Mouse (Mus musculus) heart, embryonic 16.5 days (tissue): ENCODE measurements around the gene Magi3. TPM values are rescaled to one million over a fixed set of nuclear protein-coding genes. Genes with fewer than 3 reads are reported as not detected.

Experiments
- ATAC-seq: fragments of 200-750 bp; cut with Nextera tagmentation; replicated peaks from 2 replicates; pipeline ENCODE4 v1.8.0; 2017; ENCODE audit warnings: moderate number of reproducible peaks; ENCODE audit not compliant: insufficient read depth, low FRiP score; ENCODE audit errors: extremely low read depth
- H3K27ac ChIP-seq: fragments of 300-500 bp; sonication (generic); 2 replicates; pipeline ENCODE4 v1.5.1; 2014; ENCODE audit warnings: mild to moderate bottlenecking, low read length, control low read depth, moderate library complexity
- H3K27me3 ChIP-seq: fragments of 300-500 bp; sonication (generic); 2 replicates; pipeline ENCODE4 v1.6.1; 2014; ENCODE audit warnings: low read length, mixed read lengths; ENCODE audit not compliant: control insufficient read depth, insufficient read depth
- H3K36me3 ChIP-seq: fragments of 300-500 bp; sonication (generic); 2 replicates; pipeline ENCODE4 v1.6.1; 2014; ENCODE audit not compliant: control insufficient read depth, insufficient read depth
- H3K4me1 ChIP-seq: fragments of 300-500 bp; sonication (generic); 2 replicates; pipeline ENCODE4 v1.6.1; 2014; ENCODE audit warnings: low read length, mixed read lengths; ENCODE audit not compliant: control insufficient read depth, insufficient read depth
- H3K4me2 ChIP-seq: fragments of 300-500 bp; sonication (generic); 2 replicates; pipeline ENCODE4 v1.6.1; 2014; ENCODE audit warnings: low read depth, mild to moderate bottlenecking, control low read depth, low read length
- H3K4me3 ChIP-seq: fragments of 300-500 bp; sonication (generic); 2 replicates; pipeline ENCODE4 v1.5.1; 2014; ENCODE audit warnings: mild to moderate bottlenecking, control low read depth, low read length
- H3K9ac ChIP-seq: fragments of 300-500 bp; sonication (generic); 2 replicates; pipeline ENCODE4 v1.6.1; 2014; ENCODE audit warnings: low read length, control low read depth
- H3K9me3 ChIP-seq: fragments of 300-500 bp; sonication (generic); replicated peaks from 2 replicates; pipeline ENCODE4 v1.6.1; 2016; ENCODE audit warnings: low read length; ENCODE audit not compliant: control insufficient read depth
- WGBS: fragments of 180-500 bp; shearing (Covaris S2); extraction: QIAGEN DNeasy Blood & Tissue Kit; methylation state at CpG from one replicate; pipeline ENCODE4 v1.1.7; 2014; 5-methylcytosine and 5-hydroxymethylcytosine counted together
- polyA plus RNA-seq: library from polyadenylated mRNA; unstranded; fragments of >200 nt; fragmentation: Nextera tagmentation; extraction: Ambion mirVana; gene quantifications from 2 replicates; pipeline ENCODE4 v1.2.1, GENCODE M21; 2015

Magi3 gene
- polyA plus RNA-seq, 1 experiment from 2014 or later: 9.0 TPM

GRCm38 (mm10) chr3:104161347-104161746, 58.8 kb downstream of the Magi3 start:
- Histone ChIP-seq H3K9ac (no peak overlapping the region), H3K36me3 (no peaks in the 10 kb centered on the region), H3K4me1 (no peaks in the 10 kb centered on the region), H3K9me3 (no peaks in the 10 kb centered on the region), H3K4me2 (no peak overlapping the region), H3K27me3 (no peaks in the 10 kb centered on the region), H3K4me3 (no peak overlapping the region), H3K27ac (no peak overlapping the region)
- 81% methylated on average over 3 of the region's 3 CpGs for WGBS
- ATAC-seq: no peak

- Histone ChIP-seq H3K27me3 (no peaks in the 10 kb centered on the region), H3K4me2 (no peak overlapping the region), H3K4me3 (no peak overlapping the region), H3K36me3 (no peaks in the 10 kb centered on the region), H3K4me1 (no peaks in the 10 kb centered on the region), H3K9me3 (no peaks in the 10 kb centered on the region), H3K27ac (no peak overlapping the region), H3K9ac (no peak overlapping the region)
- ATAC-seq: no peak
- WGBS: 75% methylated on average over 6 of the region's 6 CpGs
Observed at GRCm38 (mm10) chr3:104160603-104161002, 59.6 kb downstream of the Magi3 start.

GRCm38 (mm10) chr3:104150146-104150545, 70.0 kb downstream of the Magi3 start:
- H3K4me1 ChIP-seq: no peaks in the 10 kb centered on the region
- no peak overlapping the region for H3K27ac ChIP-seq
- H3K4me2 ChIP-seq: no peak overlapping the region
- no peak overlapping the region for H3K4me3 ChIP-seq
- WGBS: 62% methylated on average over 2 of the region's 2 CpGs
- ATAC-seq: no peak
- no peaks in the 10 kb centered on the region for H3K9me3 ChIP-seq
- no peaks in the 10 kb centered on the region for H3K36me3 ChIP-seq
- no peak overlapping the region for H3K9ac ChIP-seq
- no peaks in the 10 kb centered on the region for H3K27me3 ChIP-seq

DNA sequence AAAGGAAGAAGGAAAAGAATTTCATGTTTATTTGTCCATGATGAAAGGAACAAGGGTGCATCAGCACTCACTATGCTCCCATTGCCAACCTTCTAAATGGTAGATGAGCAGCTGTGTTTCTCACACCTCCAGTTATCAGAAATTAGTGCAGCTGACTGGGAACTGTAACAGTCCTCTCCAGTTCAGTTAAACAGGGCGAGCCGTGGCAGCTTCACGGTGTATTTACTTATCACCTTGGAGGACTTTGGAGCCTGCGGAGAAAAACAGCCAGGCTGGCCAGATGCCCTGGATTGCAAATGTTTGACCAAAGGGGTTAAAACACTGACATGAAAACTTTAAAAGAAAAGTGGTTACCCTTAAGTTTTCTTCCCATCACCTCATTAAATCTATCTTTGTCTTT, 77.8 kb downstream of the Magi3 start:
- peak; percentile 77 for ATAC-seq
- peak overlapping the region; percentile 18; the same call in 1 of the 2 replicates for H3K4me2 ChIP-seq
- no peak overlapping the region for H3K9ac ChIP-seq
- H3K36me3 ChIP-seq: no peaks in the 10 kb centered on the region
- peaks cover 7% of the 10 kb centered on the region for H3K4me1 ChIP-seq
- no peaks in the 10 kb centered on the region for H3K27me3 ChIP-seq
- no peaks in the 10 kb centered on the region for H3K9me3 ChIP-seq
- 16% methylated on average over 4 of the region's 4 CpGs for WGBS
- peak overlapping the region; percentile 69 for H3K27ac ChIP-seq
- H3K4me3 ChIP-seq: no peak overlapping the region

DNA sequence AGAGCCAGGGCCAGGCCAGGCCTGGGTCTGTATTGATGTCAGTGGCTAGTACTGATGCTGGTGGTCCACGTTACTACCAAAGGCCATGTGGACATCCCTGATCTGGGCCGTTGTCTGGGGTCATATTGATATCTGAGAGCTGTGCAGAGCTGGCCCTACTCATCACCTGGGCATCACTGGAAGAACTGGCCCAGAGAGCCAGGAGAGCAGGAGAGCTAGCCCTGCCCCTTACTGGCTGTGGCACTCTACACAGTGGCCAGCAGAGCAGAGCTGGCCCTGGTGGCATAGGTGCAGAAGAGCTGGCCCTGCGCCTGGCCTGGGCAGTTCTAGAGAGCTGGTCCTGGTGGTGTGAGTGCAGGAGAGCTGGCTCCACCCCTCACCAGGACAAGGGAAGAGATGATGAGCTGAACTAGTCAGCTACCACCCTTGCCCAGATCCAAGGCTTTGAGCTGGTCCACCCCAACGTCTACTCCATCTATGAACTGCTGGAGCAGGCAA, 81.2 kb downstream of the Magi3 start:
- H3K36me3 ChIP-seq: no peaks in the 10 kb centered on the region
- H3K27me3 ChIP-seq: no peaks in the 10 kb centered on the region
- no peak overlapping the region for H3K27ac ChIP-seq
- 0 out of 2 replicates have a peak, but pooled peaks have one; percentile 10 for ATAC-seq
- H3K4me1 ChIP-seq: peaks cover 13% of the 10 kb centered on the region
- 88% methylated on average over 4 of the region's 4 CpGs for WGBS
- no peaks in the 10 kb centered on the region for H3K9me3 ChIP-seq
- no peak overlapping the region for H3K4me2 ChIP-seq
- no peak overlapping the region for H3K9ac ChIP-seq
- no peak overlapping the region for H3K4me3 ChIP-seq

DNA sequence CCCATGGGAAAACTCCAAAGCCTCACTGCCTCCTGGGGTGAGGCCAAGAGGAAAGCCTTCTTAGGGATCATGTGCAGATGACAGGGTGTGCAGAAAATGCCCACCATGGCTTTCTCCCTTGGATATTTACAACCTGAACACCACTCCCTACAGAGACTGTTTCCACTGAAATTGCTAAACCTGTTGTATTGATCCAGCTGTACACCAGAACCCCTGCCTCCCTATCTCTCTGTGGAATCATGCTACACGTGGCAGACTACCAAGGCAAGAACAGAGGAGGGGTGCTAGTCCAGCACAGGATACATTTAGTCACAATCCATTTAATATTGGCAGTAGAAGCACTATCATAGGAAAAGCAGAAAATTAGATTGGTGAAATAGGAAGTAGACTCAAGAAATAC, 94.5 kb downstream of the Magi3 start:
- no peak overlapping the region for H3K4me3 ChIP-seq
- no peak overlapping the region for H3K4me2 ChIP-seq
- no peak overlapping the region for H3K27ac ChIP-seq
- H3K9ac ChIP-seq: no peak overlapping the region
- no peaks in the 10 kb centered on the region for H3K27me3 ChIP-seq
- H3K9me3 ChIP-seq: no peaks in the 10 kb centered on the region
- H3K4me1 ChIP-seq: no peaks in the 10 kb centered on the region
- no peak for ATAC-seq
- WGBS: 57% methylated on average over 1 of the region's 1 CpGs
- peaks cover 2% of the 10 kb centered on the region; the same call in 1 of the 2 replicates for H3K36me3 ChIP-seq

GRCm38 (mm10) chr3:104123846-104124245, 96.3 kb downstream of the Magi3 start:
- Histone ChIP-seq H3K27ac (no peak overlapping the region), H3K4me2 (no peak overlapping the region), H3K27me3 (no peaks in the 10 kb centered on the region), H3K4me1 (no peaks in the 10 kb centered on the region), H3K9me3 (no peaks in the 10 kb centered on the region), H3K4me3 (no peak overlapping the region), H3K36me3 (peaks cover 2% of the 10 kb centered on the region; the same call in 1 of the 2 replicates), H3K9ac (no peak overlapping the region)
- no peak for ATAC-seq
- WGBS: 80% methylated on average over 1 of the region's 1 CpGs

DNA sequence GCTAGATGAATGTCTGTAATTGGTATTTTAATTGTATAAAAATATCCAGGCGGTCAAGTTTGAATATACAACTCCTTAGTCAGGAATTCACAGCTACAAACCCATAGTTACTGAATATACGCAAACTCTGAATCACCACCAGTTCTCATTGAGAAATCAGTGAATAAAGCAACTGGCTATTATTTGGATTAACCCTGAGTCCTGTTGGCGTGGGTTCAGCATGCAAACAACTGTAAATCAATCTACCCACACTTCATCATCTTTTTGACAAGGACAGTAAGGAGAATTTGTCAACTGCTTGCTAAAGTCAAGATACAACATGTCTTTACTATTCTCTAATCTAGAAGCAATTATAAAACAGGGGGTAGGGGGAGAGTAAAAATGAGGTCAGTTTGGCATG, 110.7 kb downstream of the Magi3 start:
- ATAC-seq: no peak
- Histone ChIP-seq H3K4me1 (peaks cover 9% of the 10 kb centered on the region), H3K9me3 (no peaks in the 10 kb centered on the region), H3K4me3 (no peak overlapping the region), H3K9ac (no peak overlapping the region), H3K27me3 (no peaks in the 10 kb centered on the region), H3K36me3 (no peaks in the 10 kb centered on the region), H3K27ac (no peak overlapping the region), H3K4me2 (no peak overlapping the region)
- 59% methylated on average over 3 of the region's 3 CpGs for WGBS

DNA sequence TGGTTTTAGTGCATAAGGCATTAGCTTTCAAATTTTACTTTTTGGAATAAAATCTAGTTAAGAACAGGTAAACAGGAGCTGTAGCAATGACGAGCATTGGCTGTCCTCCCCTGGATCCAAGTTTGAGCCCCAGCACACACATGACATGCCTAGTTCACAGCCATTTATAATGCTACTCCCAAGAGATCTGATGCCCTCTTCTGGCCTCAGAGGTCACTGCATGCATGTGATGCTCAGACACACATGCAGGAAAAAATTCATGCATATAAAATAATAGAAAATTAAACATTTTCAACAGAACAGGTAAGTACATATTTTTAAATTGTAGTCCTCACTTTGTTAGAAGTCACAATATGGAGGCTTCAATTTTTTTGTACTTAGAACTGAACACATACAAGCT, 115.2 kb downstream of the Magi3 start:
- H3K9me3 ChIP-seq: no peaks in the 10 kb centered on the region
- no peaks in the 10 kb centered on the region for H3K27me3 ChIP-seq
- no peak for ATAC-seq
- H3K36me3 ChIP-seq: no peaks in the 10 kb centered on the region
- 61% methylated on average over 1 of the region's 1 CpGs for WGBS
- H3K27ac ChIP-seq: no peak overlapping the region
- no peak overlapping the region for H3K4me2 ChIP-seq
- H3K9ac ChIP-seq: no peak overlapping the region
- H3K4me3 ChIP-seq: no peak overlapping the region
- peaks cover 6% of the 10 kb centered on the region for H3K4me1 ChIP-seq
